Mouse (Mus musculus) limb, embryonic 11.5 days (tissue): ENCODE measurements at regions not wholly inside any gene's neighbourhood (a gene's known extent, or its start where the extent isn't known, plus 50 kb on each side); places are given as distances from the start of the nearest gene placed in this dataset.

ENCODE experiments used
- ATAC-seq: fragments of 200-750 bp; cut with Nextera tagmentation; 2 replicates; pipeline ENCODE4 v1.8.0; 2017; ENCODE audit warnings: low read depth; ENCODE audit not compliant: insufficient number of reproducible peaks, low FRiP score, low TSS enrichment
- DNase-seq: peaks from one replicate; pipeline ENCODE4 v3.0.0-alpha.2; 2015; ENCODE audit warnings: low spot score
- H3K27ac ChIP-seq: fragments of 300-500 bp; sonication (generic); replicated peaks from 2 replicates; pipeline ENCODE4 v1.5.1; 2014; ENCODE audit warnings: low read depth, mild to moderate bottlenecking, low read length
- H3K27me3 ChIP-seq: fragments of 300-500 bp; sonication (generic); 2 replicates; pipeline ENCODE4 v1.6.1; 2014; ENCODE audit warnings: mild to moderate bottlenecking, low read length, mixed read lengths; ENCODE audit not compliant: control insufficient read depth, insufficient read depth
- H3K36me3 ChIP-seq: fragments of 300-500 bp; sonication (generic); 2 replicates; pipeline ENCODE4 v1.6.1; 2014; ENCODE audit warnings: mild to moderate bottlenecking, low read length, moderate library complexity, mixed read lengths; ENCODE audit not compliant: control insufficient read depth, insufficient read depth
- H3K4me1 ChIP-seq: fragments of 300-500 bp; sonication (generic); 2 replicates; pipeline ENCODE4 v1.6.1; 2014; ENCODE audit warnings: low read length, mixed read lengths; ENCODE audit not compliant: control insufficient read depth, insufficient read depth
- H3K4me2 ChIP-seq: fragments of 300-500 bp; sonication (generic); 2 replicates; pipeline ENCODE4 v1.6.1; 2014; ENCODE audit warnings: low read depth, mild to moderate bottlenecking, moderate library complexity; ENCODE audit not compliant: severe bottlenecking
- H3K4me3 ChIP-seq: fragments of 300-500 bp; sonication (generic); 2 replicates; pipeline ENCODE4 v1.5.1; 2014; ENCODE audit warnings: low read depth, low read length
- H3K9ac ChIP-seq: fragments of 300-500 bp; sonication (generic); 2 replicates; pipeline ENCODE4 v1.6.1; 2014; ENCODE audit warnings: mild to moderate bottlenecking, low read length
- H3K9me3 ChIP-seq: fragments of 300-500 bp; sonication (generic); 2 replicates; pipeline ENCODE4 v1.6.1; 2016; ENCODE audit warnings: low read length; ENCODE audit not compliant: control insufficient read depth
- WGBS: fragments of 180-500 bp; shearing (Covaris S2); extraction: QIAGEN DNeasy Blood & Tissue Kit; methylation state at CpG from one replicate; pipeline ENCODE4 v1.1.7; 2014; 5-methylcytosine and 5-hydroxymethylcytosine counted together

DNA sequence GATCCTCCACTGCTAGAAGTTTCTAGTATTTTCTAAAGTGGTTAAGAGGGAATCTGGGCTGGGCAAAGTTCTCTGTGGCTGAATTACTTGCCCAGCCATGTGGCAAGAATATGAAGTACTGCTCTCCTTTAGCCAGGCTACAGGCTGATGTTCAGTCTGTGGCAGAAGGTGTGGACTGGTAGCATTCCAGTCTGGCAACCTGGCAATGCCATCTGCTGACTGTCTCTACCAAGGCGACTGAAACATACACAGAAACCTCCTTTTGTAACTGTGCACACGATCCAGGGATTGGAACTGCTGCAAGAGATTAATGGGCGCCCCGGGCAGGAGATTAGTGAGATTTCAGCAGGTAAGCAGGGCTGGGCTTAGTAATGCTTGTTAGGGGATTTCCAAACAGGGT lies 190.9 kb upstream of the Igfbp3 start:
- DNase-seq, result no peak
- H3K9ac ChIP-seq, result no peak overlapping the region
- H3K4me1 ChIP-seq, result no peaks in the 10 kb centered on the region
- no peak overlapping the region for H3K4me2 ChIP-seq
- no peaks in the 10 kb centered on the region for H3K9me3 ChIP-seq
- 76% methylated on average over 4 of the region's 4 CpGs for WGBS
- H3K27ac ChIP-seq, result no peak overlapping the region
- no peak for ATAC-seq
- H3K36me3 ChIP-seq, result no peaks in the 10 kb centered on the region
- H3K27me3 ChIP-seq, result no peaks in the 10 kb centered on the region
- H3K4me3 ChIP-seq, result no peak overlapping the region

DNA sequence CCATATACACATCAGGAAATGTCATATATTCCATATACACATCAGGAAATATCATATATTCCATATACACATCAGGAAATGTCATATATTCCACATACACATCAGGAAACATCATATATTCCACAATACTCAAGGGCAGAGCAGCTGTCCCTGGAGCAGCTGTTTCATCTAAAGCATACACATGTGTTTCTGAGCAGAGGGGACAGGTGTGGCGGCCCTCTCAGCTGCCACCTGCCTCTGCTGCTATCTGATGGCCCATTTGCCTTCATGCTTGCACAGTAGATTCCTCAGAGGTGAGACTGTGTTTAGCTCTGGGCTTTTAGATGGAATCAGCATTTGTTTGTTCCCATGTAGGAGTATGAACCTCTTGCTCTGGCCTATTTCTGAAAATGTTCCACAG lies 158.1 kb upstream of the Igfbp3 start:
- no peaks in the 10 kb centered on the region for H3K9me3 ChIP-seq
- H3K4me3 ChIP-seq, result no peak overlapping the region
- no peaks in the 10 kb centered on the region for H3K36me3 ChIP-seq
- H3K4me1 ChIP-seq, result no peaks in the 10 kb centered on the region
- H3K9ac ChIP-seq, result no peak overlapping the region
- WGBS, result 64% methylated on average over 1 of the region's 1 CpGs
- no peak overlapping the region for H3K4me2 ChIP-seq
- no peaks in the 10 kb centered on the region for H3K27me3 ChIP-seq
- ATAC-seq (no peak), DNase-seq (no peak)
- H3K27ac ChIP-seq, result no peak overlapping the region

DNA sequence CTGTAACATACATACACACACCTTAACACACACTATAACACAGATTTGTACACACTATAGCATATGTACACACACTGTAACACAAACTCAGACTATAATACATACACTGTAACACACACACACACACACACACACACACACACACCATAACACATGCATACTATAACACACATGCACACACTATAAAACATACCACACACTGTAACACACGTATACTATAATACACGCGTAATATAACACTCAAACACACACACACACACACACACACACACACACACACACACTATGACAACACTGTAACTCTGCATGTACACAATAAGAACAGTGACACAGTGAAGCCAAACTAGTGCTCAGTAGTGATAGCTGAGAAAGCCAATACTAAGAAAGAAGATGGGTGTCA lies 147.7 kb upstream of the Igfbp3 start:
- Histone ChIP-seq H3K36me3 (no peaks in the 10 kb centered on the region), H3K4me2 (no peak overlapping the region), H3K4me1 (no peaks in the 10 kb centered on the region), H3K9ac (no peak overlapping the region), H3K27me3 (no peaks in the 10 kb centered on the region), H3K27ac (no peak overlapping the region), H3K9me3 (no peaks in the 10 kb centered on the region), H3K4me3 (no peak overlapping the region)
- DNase-seq (no peak), ATAC-seq (0 out of 2 replicates have a peak, but pooled peaks have one; percentile 65)
- 95% methylated on average over 3 of the region's 3 CpGs for WGBS

DNA sequence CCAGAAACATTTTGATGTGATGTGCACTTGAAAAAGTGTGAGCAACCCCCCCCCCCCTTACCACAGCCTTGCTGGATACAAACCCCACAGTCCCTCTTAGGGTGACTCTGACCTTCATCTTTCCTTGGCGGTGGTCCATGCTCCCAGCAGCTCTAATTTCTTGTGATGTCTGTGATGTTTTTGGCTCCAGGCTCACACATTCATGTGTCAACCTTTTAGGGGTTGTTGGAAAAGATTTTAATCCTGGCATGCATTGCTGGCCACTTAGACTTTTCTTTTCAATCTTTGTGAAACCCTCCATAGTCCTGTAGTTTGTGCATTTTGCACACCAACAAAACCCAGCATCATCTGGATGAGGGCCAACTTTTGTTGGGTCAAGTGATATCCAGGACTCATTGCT lies 134.9 kb upstream of the Igfbp3 start:
- DNase-seq, result no peak
- ATAC-seq, result no peak

DNA sequence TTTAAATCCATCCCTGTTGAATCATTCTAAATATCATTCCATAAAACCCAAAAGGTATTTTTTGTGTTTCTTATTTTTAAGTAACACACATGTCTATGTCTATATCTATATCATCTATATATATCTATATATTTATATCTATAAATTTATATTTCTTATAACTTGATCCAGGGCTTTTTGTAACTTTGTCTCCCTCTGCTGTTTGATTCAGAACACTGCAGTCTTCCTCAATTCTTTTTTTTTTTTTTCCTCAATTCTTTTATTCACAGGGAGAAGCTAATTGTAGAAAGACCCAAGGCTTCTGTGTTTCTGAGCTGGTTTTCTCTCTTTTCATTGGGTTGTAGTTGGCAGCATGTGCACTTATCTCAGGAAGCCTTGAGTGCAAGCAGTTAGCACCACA lies 124.1 kb upstream of the Igfbp3 start:
- no peak for ATAC-seq

More for the DNA sequence above, 134.9 kb upstream of the Igfbp3 start:
- H3K9me3 ChIP-seq, result no peaks in the 10 kb centered on the region
- no peak overlapping the region for H3K27ac ChIP-seq
- no peak overlapping the region for H3K4me2 ChIP-seq
- WGBS, result 92% methylated on average over 1 of the region's 1 CpGs
- H3K9ac ChIP-seq, result no peak overlapping the region
- no peaks in the 10 kb centered on the region for H3K27me3 ChIP-seq
- no peaks in the 10 kb centered on the region for H3K4me1 ChIP-seq
- no peaks in the 10 kb centered on the region for H3K36me3 ChIP-seq
- H3K4me3 ChIP-seq, result no peak overlapping the region

DNA sequence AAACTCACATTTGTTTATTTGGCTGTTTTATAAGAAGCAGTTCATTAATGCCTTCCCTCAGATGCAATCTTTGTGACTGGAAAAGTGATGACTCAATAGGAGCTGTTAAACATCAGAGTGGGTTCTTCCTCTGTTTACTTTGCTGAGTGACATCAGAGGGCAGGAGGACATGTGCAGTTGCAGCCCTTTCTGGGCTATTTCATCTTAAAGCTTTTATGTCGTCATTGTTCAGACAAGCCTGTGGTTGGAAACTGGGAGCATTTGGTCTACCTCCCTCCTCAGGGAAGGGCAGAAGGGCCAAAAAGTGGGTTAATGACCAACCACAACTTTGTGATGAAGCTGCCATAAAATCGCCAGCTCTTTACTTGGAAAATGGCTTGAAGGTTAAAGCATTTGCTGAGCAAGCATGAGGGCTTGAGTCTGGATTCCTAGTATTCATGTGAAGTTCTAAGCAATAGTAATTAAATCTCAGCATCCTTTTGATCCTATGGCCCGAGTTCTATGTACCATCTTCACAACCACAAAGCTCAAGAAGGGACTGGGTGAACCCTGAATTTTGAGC lies 103.8 kb upstream of the Igfbp3 start:
- H3K27me3 ChIP-seq, result no peaks in the 10 kb centered on the region
- no peak overlapping the region for H3K9ac ChIP-seq
- no peaks in the 10 kb centered on the region for H3K9me3 ChIP-seq
- no peak overlapping the region for H3K4me2 ChIP-seq
- H3K36me3 ChIP-seq, result no peaks in the 10 kb centered on the region
- DNase-seq (no peak), ATAC-seq (no peak)
- 45% methylated on average over 3 of the region's 3 CpGs for WGBS
- H3K27ac ChIP-seq, result no peak overlapping the region
- H3K4me3 ChIP-seq, result no peak overlapping the region
- no peaks in the 10 kb centered on the region for H3K4me1 ChIP-seq

More for the DNA sequence above, 124.1 kb upstream of the Igfbp3 start:
- H3K27ac ChIP-seq, result no peak overlapping the region
- H3K36me3 ChIP-seq, result no peaks in the 10 kb centered on the region
- no peak overlapping the region for H3K4me3 ChIP-seq
- no peak for DNase-seq
- H3K4me1 ChIP-seq, result no peaks in the 10 kb centered on the region
- H3K9ac ChIP-seq, result no peak overlapping the region
- H3K4me2 ChIP-seq, result no peak overlapping the region
- H3K27me3 ChIP-seq, result no peaks in the 10 kb centered on the region
- H3K9me3 ChIP-seq, result peaks cover 4% of the 10 kb centered on the region; the same call in 1 of the 2 replicates

DNA sequence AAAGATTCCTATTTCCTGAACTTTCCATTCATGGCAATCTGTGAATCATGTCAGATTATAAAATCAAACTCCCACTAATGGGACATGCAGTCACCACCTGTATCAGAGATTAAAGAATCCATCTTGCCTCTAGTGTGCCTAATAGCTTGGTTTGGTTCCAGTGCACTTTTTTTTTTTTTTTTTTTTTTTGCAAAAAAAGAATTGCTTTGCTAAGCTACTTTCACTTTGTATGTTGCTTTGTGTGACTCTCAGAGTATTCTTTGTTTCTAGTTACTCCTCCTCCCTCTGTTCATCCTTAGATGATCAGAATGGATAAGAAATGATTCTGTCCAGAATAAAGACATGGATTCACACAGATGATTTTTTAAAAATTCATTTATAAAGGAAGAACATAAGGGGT lies 82.5 kb upstream of the Igfbp3 start:
- DNase-seq, result no peak
- no peak for ATAC-seq
- no peak overlapping the region for H3K4me2 ChIP-seq

DNA sequence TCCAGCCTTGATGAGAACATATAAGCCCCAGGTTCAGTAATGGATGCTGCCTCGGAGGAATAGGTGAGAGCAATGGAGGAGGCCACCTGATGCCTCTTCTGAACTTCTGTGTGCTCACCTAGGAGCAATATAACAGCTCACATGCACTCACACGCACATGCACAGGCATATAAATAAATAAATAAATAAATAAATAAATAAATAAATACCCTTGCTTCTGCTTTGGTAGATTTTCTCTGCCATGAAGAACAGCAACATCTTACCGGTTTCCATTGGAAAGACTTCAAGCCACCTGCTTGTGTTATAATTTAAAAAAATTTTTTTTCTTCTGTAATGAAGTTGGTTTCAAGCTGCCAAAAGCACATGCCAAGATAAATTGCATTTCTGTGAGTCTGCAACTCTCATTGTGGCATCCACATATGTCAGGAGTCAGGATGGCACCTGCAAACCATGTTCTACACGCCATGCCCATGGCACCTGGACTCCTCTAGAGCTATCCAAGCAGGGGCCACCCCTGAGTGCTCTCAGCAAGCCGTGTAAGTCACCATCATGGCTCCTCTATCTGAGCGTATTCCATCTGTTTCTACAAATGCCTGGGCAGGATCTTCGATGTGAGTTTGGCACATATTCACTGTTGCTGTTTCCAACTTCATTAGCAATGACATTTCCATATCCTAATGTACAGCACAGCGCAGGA lies 75.7 kb upstream of the Igfbp3 start:
- Histone ChIP-seq H3K4me2 (no peak overlapping the region), H3K4me3 (no peak overlapping the region), H3K9me3 (no peaks in the 10 kb centered on the region), H3K27me3 (no peaks in the 10 kb centered on the region), H3K4me1 (0 out of 2 replicates have a peak, but pooled peaks cover 4% of the 10 kb centered on the region), H3K36me3 (no peaks in the 10 kb centered on the region), H3K9ac (no peak overlapping the region), H3K27ac (no peak overlapping the region)
- no peak for ATAC-seq
- no peak for DNase-seq
- WGBS, result 86% methylated on average over 8 of the region's 8 CpGs

More for the DNA sequence above, 82.5 kb upstream of the Igfbp3 start:
- Histone ChIP-seq H3K27ac (no peak overlapping the region), H3K9me3 (no peaks in the 10 kb centered on the region), H3K9ac (no peak overlapping the region), H3K4me1 (no peaks in the 10 kb centered on the region), H3K27me3 (no peaks in the 10 kb centered on the region), H3K36me3 (no peaks in the 10 kb centered on the region), H3K4me3 (no peak overlapping the region)
